Mouse (Mus musculus) Patski (cell line): ENCODE data around the gene Gm20662. TPM values are rescaled to one million over a fixed set of nuclear protein-coding genes. Genes with fewer than 3 reads are reported as not detected.

Experiments
- ATAC-seq: fragments of 100-300 bp; one replicate; pipeline ENCODE4 v1.8.0; 2021
- CTCF ChIA-PET: fragments of 350-600 bp; sonication (Branson Sonifier 250); formaldehyde crosslinking; loops from one replicate; lab custom pipeline; 2022; ENCODE audit warnings: inconsistent platforms; lab: Charles Lee
- POLR2A ChIA-PET: fragments of 350-600 bp; sonication (Branson Sonifier 250); formaldehyde crosslinking; loops from one replicate; lab custom pipeline; 2022; ENCODE audit warnings: antibody characterized with exemption, inconsistent platforms; lab: Charles Lee
- DNase-seq: peaks from one replicate; pipeline ENCODE4 v3.0.0-alpha.2; 2011; ENCODE audit warnings: low read depth, low spot score
- H3K27me3 ChIP-seq: fragments of 371-371 bp; one replicate; pipeline ENCODE4 v1.5.1; 2021
- CTCF ChIP-seq: fragments of 100-300 bp; IDR thresholded peaks from one replicate; pipeline ENCODE4 v1.5.1; 2021
- in situ Hi-C: fragments of 300-500 bp; cut with MboI; formaldehyde crosslinking; loops from 3 replicates; pipeline ENCODE4 v1.11.1; 2018; ENCODE audit warnings: low pct_unique_long_range_greater_than_20kb, mixed read lengths
- polyA plus RNA-seq: library from polyadenylated mRNA; unstranded; gene quantifications from one replicate; pipeline ENCODE4 v1.2.3, GENCODE M21; 2021

Gene Gm20662
- polyA plus RNA-seq, 1 experiment from 2014 or later: not detected

DNA sequence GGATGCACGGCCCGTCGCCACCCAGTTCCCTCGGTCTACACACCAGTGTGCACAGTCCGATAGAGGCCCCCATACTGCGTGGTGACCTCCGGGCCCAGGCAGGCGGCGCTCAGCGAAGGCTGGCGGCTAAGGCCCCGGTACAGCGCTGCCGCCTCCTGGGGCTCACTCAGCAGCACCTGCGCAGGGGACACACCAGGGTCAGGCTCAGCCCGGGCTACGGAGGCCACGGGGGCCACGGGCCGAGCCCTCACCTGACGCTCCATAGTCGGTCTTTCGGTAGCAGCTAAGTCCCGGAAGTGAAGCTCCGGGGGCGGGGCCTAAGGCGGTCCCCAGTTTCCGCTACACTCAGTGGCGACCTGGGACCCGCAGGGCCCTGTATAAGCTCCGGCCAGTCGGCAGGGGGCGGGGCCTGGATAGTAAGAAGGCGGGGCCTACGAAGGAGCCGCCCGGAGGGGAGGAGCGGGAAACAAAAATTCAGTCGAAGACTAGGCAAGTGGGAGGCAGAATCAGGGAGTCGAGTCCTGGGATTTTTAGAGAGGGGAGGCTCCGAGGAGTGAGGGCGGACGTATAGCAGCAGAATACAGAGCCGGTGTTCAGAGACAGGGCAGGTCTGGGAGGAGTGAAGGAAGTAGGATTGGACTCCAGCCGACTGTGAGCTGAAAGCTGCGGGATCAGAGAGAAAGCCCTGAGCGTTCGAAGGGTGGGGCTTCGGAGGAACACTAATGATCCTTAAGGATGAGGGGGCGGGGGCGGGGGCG lies 98.2 kb downstream of the Gm20662 start, which contains the start of gene Apeh:
Gene Apeh (minus strand): TSS at position 423 of the 758 bp plus-strand sequence.
- in situ Hi-C loops: no loop called here
- H3K27me3 ChIP-seq: no peaks in the 10 kb centered on the region
- CTCF ChIA-PET: interaction anchor here (1.4 to 2.0 kb wide), 4 partner anchors 26 to 199 kb away, joined by 4 to 20 read pairs (median 4); no protein-coding TSS in a partner anchor
- POLR2A ChIA-PET: no interaction called here
- peak; percentile 71 for ATAC-seq
- TF ChIP-seq CTCF: no peak
- DNase-seq: peak; percentile 58

Other genes with a start within 250 kb of the Gm20662 start
- 113 TPM for gene Rbm5, start 225.4 kb upstream of the Gm20662 start, polyA plus RNA-seq
- 54.2 TPM for gene Rbm6, start 123.1 kb upstream of the Gm20662 start, polyA plus RNA-seq
- gene Mon1a, start 108.2 kb upstream of the Gm20662 start, polyA plus RNA-seq: 13.4 TPM
- gene Mst1r, start 89.5 kb upstream of the Gm20662 start, polyA plus RNA-seq: 0.12 TPM
- gene Actl11, start 67.9 kb upstream of the Gm20662 start, polyA plus RNA-seq: not detected
- gene Camkv, start 60.7 kb upstream of the Gm20662 start, polyA plus RNA-seq: 0.05 TPM
- 7.3 TPM for gene Traip, start 46.2 kb upstream of the Gm20662 start, polyA plus RNA-seq
- gene Uba7, start 20.8 kb upstream of the Gm20662 start, polyA plus RNA-seq: 18.8 TPM
- not detected for gene Gm20661, start 13.3 kb upstream of the Gm20662 start, polyA plus RNA-seq
- 0.24 TPM for gene Inka1, start 10.5 kb upstream of the Gm20662 start, polyA plus RNA-seq
- not detected for gene Cdhr4, start 3.9 kb upstream of the Gm20662 start, polyA plus RNA-seq
- gene Ip6k1, start 6.2 kb downstream of the Gm20662 start, polyA plus RNA-seq: 83.8 TPM
- 19.3 TPM for gene Gmppb, start 52.9 kb downstream of the Gm20662 start, polyA plus RNA-seq
- 2.9 TPM for gene Amigo3, start 56.8 kb downstream of the Gm20662 start, polyA plus RNA-seq
- gene Mst1, start 84.1 kb downstream of the Gm20662 start, polyA plus RNA-seq: 0.14 TPM
- gene Rnf123, start 87.0 kb downstream of the Gm20662 start, polyA plus RNA-seq: 52.2 TPM
- 93.3 TPM for gene Apeh, start 98.3 kb downstream of the Gm20662 start, polyA plus RNA-seq
- 0.08 TPM for gene Bsn, start 194.0 kb downstream of the Gm20662 start, polyA plus RNA-seq